Mouse (Mus musculus) cerebellum, adult 18-20 months (tissue): Measurements from ENCODE around the gene Olfr847.

Experiments
- DNase-seq, 2 experiments: peaks; one replicate each; pipeline ENCODE4 v3.0.0; 2021

Olfr847 gene

GRCm38 (mm10) chr9:19378569-19378968 lies at the start of gene Olfr847:
TSS of gene Olfr847 (minus strand) at chr9:19378669.
- DNase-seq = no peak

GRCm38 (mm10) chr9:19363905-19364304 lies 14.6 kb downstream of the Olfr847 start, which contains the start of gene Olfr846:
TSS of gene Olfr846 (minus strand) at chr9:19364005.
- no peak for DNase-seq

- DNase-seq = no peak
Observed at GRCm38 (mm10) chr9:19336157-19336556, 42.3 kb downstream of the Olfr847 start, which contains the start of gene Olfr845. TSS of gene Olfr845 (plus strand) at chr9:19336457.
